Mouse (Mus musculus): ENCODE measurements around the gene A630073D07Rik. TPM values are rescaled to one million over a fixed set of nuclear protein-coding genes. Genes with fewer than 3 reads are reported as not detected.
"Not testable (repeated sequence)": the region's sequence is repeated elsewhere in the genome, so short reads cannot be mapped to it uniquely, and the experiment has no call there.

Gene A630073D07Rik
- polyA plus RNA-seq (2015; fragmentation: Nextera tagmentation; extraction: Ambion mirVana): not detected in 2 replicates

DNA sequence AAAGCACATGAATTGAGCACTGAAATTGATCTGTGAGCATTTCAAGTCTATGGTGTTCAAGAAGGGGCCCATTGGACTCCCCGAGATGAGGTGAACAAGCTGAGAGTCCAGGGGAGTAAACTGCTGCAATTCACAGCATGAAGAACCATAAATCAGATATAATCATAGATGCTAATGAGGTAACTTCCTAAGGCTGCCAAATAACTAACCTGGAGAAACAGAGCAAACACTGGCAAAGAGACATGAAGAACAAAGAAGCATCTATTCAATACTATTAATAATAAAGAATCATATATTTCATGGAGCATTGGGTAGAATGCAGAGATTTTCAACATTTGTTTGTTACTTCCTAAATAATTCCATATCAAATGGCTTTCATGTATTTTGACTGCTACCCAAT lies at the start of gene A630073D07Rik:
Gene A630073D07Rik, minus strand, starts transcription at position 101 of the 400 bp plus-strand sequence.
- no peaks in the 10 kb centered on the region for H3K36me3 ChIP-seq
- no peak within 1 kb of the TSS for H3K4me2 ChIP-seq (replicated peaks)
- no peak for ATAC-seq
- no peaks in the 10 kb centered on the region for H3K27me3 ChIP-seq (replicated peaks)
- WGBS: 70% methylated on average over 1 of the region's 1 CpGs
- H3K27ac ChIP-seq: no peak within 1 kb of the TSS
- H3K9ac ChIP-seq: no peak within 1 kb of the TSS
- no peaks in the 10 kb centered on the region for H3K4me1 ChIP-seq (replicated peaks)
- H3K4me3 ChIP-seq (replicated peaks): no peak within 1 kb of the TSS
- H3K9me3 ChIP-seq: no peaks in the 10 kb centered on the region

- 66% methylated on average over 1 of the region's 1 CpGs for WGBS
Observed at GRCm38 (mm10) chr6:132700907-132701306, 49.6 kb upstream of the A630073D07Rik start, which contains the start of gene Tas2r121. Gene Tas2r121 (minus strand): TSS chr6:132701007.

GRCm38 (mm10) chr6:132691596-132691995 lies 40.3 kb upstream of the A630073D07Rik start:
- not testable (repeated sequence) for ATAC-seq; H3K4me3 ChIP-seq (replicated peaks); H3K36me3 ChIP-seq; H3K27me3 ChIP-seq (replicated peaks); H3K4me2 ChIP-seq (replicated peaks); H3K9ac ChIP-seq; H3K4me1 ChIP-seq (replicated peaks); H3K27ac ChIP-seq; H3K9me3 ChIP-seq
- 81% methylated on average over 7 of the region's 7 CpGs for WGBS

More at GRCm38 (mm10) chr6:132700907-132701306, 49.6 kb upstream of the A630073D07Rik start, which contains the start of gene Tas2r121:
- H3K9me3 ChIP-seq: no peaks in the 10 kb centered on the region
- no peak within 1 kb of the TSS for H3K27ac ChIP-seq
- no peaks in the 10 kb centered on the region for H3K36me3 ChIP-seq
- no peak within 1 kb of the TSS for H3K9ac ChIP-seq
- H3K4me2 ChIP-seq (replicated peaks): no peak within 1 kb of the TSS
- H3K4me3 ChIP-seq (replicated peaks): no peak within 1 kb of the TSS
- H3K4me1 ChIP-seq (replicated peaks): no peaks in the 10 kb centered on the region
- H3K27me3 ChIP-seq (replicated peaks): no peaks in the 10 kb centered on the region
- ATAC-seq: no peak

DNA sequence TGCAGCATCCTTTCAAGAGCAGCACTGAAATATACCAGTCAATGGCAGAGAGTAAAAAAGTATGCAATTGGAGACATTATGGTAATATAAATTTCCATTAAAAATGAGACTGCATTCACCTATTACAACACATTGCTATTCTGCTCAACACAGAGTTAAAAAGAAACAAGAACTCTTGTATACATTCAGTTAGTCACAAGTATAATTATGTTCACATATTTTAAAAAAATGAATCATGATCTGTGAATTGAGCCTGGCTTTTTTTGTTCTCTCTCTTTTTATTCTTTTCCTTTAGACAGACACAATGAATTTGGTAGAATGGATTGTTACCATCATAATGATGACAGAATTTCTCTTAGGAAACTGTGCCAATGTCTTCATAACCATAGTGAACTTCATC lies 5.3 kb upstream of the A630073D07Rik start, which contains the start of gene Tas2r120:
Gene Tas2r120, plus strand, starts transcription at position 301 of the 400 bp plus-strand sequence.
- Histone ChIP-seq H3K9me3 (no peaks in the 10 kb centered on the region), H3K27ac (no peak within 1 kb of the TSS), H3K9ac (no peak within 1 kb of the TSS), H3K27me3 (replicated peaks) (no peaks in the 10 kb centered on the region), H3K4me2 (replicated peaks) (no peak within 1 kb of the TSS), H3K4me1 (replicated peaks) (no peaks in the 10 kb centered on the region), H3K36me3 (no peaks in the 10 kb centered on the region), H3K4me3 (replicated peaks) (no peak within 1 kb of the TSS)
- ATAC-seq: no peak

DNA sequence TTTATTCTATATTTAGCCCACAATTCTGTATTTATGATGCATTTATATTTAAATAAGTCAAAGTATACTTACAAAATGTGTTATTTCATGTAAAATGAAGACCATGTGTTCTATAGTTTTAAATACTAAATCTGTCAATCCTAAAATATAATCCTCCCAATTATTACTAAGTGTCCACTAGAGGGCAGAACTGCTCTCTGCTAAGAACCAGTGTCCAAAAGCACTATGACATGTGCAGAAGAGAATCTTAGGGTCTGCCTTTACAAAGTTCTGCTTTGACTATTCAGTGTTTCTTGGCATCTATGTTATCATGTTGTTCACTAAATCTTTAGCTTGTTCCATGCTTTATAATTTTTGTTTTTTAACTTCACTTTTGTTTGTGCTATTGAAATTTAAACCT lies 1.9 kb downstream of the A630073D07Rik start:
- no peaks in the 10 kb centered on the region for H3K9me3 ChIP-seq
- H3K4me2 ChIP-seq (replicated peaks): no peak overlapping the region
- no peak overlapping the region for H3K9ac ChIP-seq
- no peak overlapping the region for H3K4me3 ChIP-seq (replicated peaks)
- no peaks in the 10 kb centered on the region for H3K36me3 ChIP-seq
- ATAC-seq: no peak
- no peaks in the 10 kb centered on the region for H3K27me3 ChIP-seq (replicated peaks)
- no peak overlapping the region for H3K27ac ChIP-seq
- H3K4me1 ChIP-seq (replicated peaks): no peaks in the 10 kb centered on the region

DNA sequence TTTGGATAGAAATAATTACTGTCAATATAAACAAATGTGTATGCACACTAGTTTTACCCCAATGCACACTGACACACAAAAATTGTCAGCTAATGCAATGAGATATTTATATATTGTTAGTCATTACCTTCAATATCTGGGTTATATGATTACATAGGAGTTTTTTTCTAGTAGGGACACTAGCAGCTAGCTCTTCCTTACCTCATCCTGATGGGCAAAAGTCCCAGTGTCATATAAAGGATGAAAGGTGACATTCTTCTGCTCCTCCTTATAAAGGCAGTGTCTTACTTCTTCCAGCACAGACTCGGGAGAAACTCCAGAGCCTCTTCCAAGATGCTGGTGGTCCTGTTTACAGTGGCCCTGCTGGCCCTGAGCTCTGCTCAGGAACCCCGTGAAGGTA lies 55.7 kb downstream of the A630073D07Rik start, which contains the start of gene Prp2:
Gene Prp2, plus strand, starts transcription at position 301 of the 400 bp plus-strand sequence.
- not testable (repeated sequence) for H3K27me3 ChIP-seq (replicated peaks); H3K4me1 ChIP-seq (replicated peaks); H3K9me3 ChIP-seq; ATAC-seq; H3K4me2 ChIP-seq (replicated peaks); H3K27ac ChIP-seq; H3K9ac ChIP-seq; H3K36me3 ChIP-seq; H3K4me3 ChIP-seq (replicated peaks)
- WGBS: 52% methylated on average over 2 of the region's 2 CpGs

Other genes starting within 250 kb of the A630073D07Rik start
- gene Prh1, start 81.7 kb downstream of the A630073D07Rik start, polyA plus RNA-seq (2015; fragmentation: Nextera tagmentation; extraction: Ambion mirVana): not detected in 2 replicates
- not detected in 2 replicates for gene Prp2, start 55.6 kb downstream of the A630073D07Rik start, polyA plus RNA-seq (2015; fragmentation: Nextera tagmentation; extraction: Ambion mirVana)
- not detected in 2 replicates for gene Tas2r120, start 5.4 kb upstream of the A630073D07Rik start, polyA plus RNA-seq (2015; fragmentation: Nextera tagmentation; extraction: Ambion mirVana)
- not detected in 2 replicates for gene Tas2r121, start 49.5 kb upstream of the A630073D07Rik start, polyA plus RNA-seq (2015; fragmentation: Nextera tagmentation; extraction: Ambion mirVana)
- not detected in 2 replicates for gene Tas2r122, start 60.4 kb upstream of the A630073D07Rik start, polyA plus RNA-seq (2015; fragmentation: Nextera tagmentation; extraction: Ambion mirVana)
- gene Tas2r115, start 86.5 kb upstream of the A630073D07Rik start, polyA plus RNA-seq (2015; fragmentation: Nextera tagmentation; extraction: Ambion mirVana): not detected in 2 replicates
- gene Tas2r124, start 103.2 kb upstream of the A630073D07Rik start, polyA plus RNA-seq (2015; fragmentation: Nextera tagmentation; extraction: Ambion mirVana): not detected in 2 replicates
- not detected in 2 replicates for gene Tas2r102, start 110.6 kb upstream of the A630073D07Rik start, polyA plus RNA-seq (2015; fragmentation: Nextera tagmentation; extraction: Ambion mirVana)
- not detected in 2 replicates for gene Tas2r136, start 126.6 kb upstream of the A630073D07Rik start, polyA plus RNA-seq (2015; fragmentation: Nextera tagmentation; extraction: Ambion mirVana)
- gene Tas2r117, start 151.3 kb upstream of the A630073D07Rik start, polyA plus RNA-seq (2015; fragmentation: Nextera tagmentation; extraction: Ambion mirVana): not detected in 2 replicates
- gene Tas2r123, start 195.6 kb upstream of the A630073D07Rik start, polyA plus RNA-seq (2015; fragmentation: Nextera tagmentation; extraction: Ambion mirVana): not detected in 2 replicates
- gene Tas2r116, start 203.9 kb upstream of the A630073D07Rik start, polyA plus RNA-seq (2015; fragmentation: Nextera tagmentation; extraction: Ambion mirVana): not detected in 2 replicates
- gene Tas2r110, start 216.5 kb upstream of the A630073D07Rik start, polyA plus RNA-seq (2015; fragmentation: Nextera tagmentation; extraction: Ambion mirVana): not detected in 2 replicates
- not detected in 2 replicates for gene Tas2r113, start 241.5 kb upstream of the A630073D07Rik start, polyA plus RNA-seq (2015; fragmentation: Nextera tagmentation; extraction: Ambion mirVana)

Data from intestine, embryonic 15.5 days (tissue).